Mouse (Mus musculus) Patski (cell line): ENCODE measurements around the gene Slc25a38. TPM values are rescaled to one million over a fixed set of nuclear protein-coding genes. Genes with fewer than 3 reads are reported as not detected.
A peak's percentile ranks its signal among the peaks of the same experiment; 100 is the strongest.

Experiments used
- ATAC-seq: fragments of 100-300 bp; one replicate; pipeline ENCODE4 v1.8.0; 2021
- CTCF ChIA-PET: fragments of 350-600 bp; sonication (Branson Sonifier 250); formaldehyde crosslinking; loops from one replicate; lab custom pipeline; 2022; ENCODE audit warnings: inconsistent platforms; lab: Charles Lee
- POLR2A ChIA-PET: fragments of 350-600 bp; sonication (Branson Sonifier 250); formaldehyde crosslinking; loops from one replicate; lab custom pipeline; 2022; ENCODE audit warnings: antibody characterized with exemption, inconsistent platforms; lab: Charles Lee
- DNase-seq: peaks from one replicate; pipeline ENCODE4 v3.0.0-alpha.2; 2011; ENCODE audit warnings: low read depth, low spot score
- H3K27me3 ChIP-seq: fragments of 371-371 bp; one replicate; pipeline ENCODE4 v1.5.1; 2021
- CTCF ChIP-seq: fragments of 100-300 bp; IDR thresholded peaks from one replicate; pipeline ENCODE4 v1.5.1; 2021
- in situ Hi-C: fragments of 300-500 bp; cut with MboI; formaldehyde crosslinking; loops from 3 replicates; pipeline ENCODE4 v1.11.1; 2018; ENCODE audit warnings: low pct_unique_long_range_greater_than_20kb, mixed read lengths
- polyA plus RNA-seq: library from polyadenylated mRNA; unstranded; gene quantifications from one replicate; pipeline ENCODE4 v1.2.3, GENCODE M21; 2021

Gene Slc25a38
- polyA plus RNA-seq, 1 experiment from 2014 or later = 27.3 TPM

- no peaks in the 10 kb centered on the region for H3K27me3 ChIP-seq
- CTCF ChIA-PET = interaction anchor here (1.9 kb wide), 1 partner anchor 10 kb away, joined by 4 read pairs; no protein-coding TSS in a partner anchor
- POLR2A ChIA-PET = no interaction called here
- no peak for ATAC-seq
- DNase-seq = no peak
- in situ Hi-C loops = no loop called here
- no peak for TF ChIP-seq CTCF
Measured at GRCm38 (mm10) chr9:120116184-120116624, 6.0 kb downstream of the Slc25a38 start.

DNA sequence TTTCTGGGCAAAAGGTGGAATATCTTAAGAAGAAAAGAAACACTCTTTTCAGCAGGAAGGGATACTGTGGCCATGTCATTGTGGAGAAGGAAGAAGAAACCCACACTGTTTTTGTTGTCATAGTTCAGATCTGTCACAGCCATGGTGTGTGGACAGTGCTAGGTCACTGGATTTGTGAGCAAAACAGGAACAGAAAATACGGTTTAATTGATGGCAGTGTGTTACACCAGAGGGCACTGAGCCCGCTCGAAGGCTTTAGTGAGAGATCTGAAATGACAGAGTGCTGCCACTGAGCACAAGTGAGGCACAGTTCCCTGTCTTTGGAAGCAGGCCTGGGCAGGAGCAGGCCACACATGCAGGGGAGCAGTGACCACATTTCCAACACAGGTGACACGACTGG is 8.0 kb downstream of the Slc25a38 start:
- ChIA-PET POLR2A (no interaction called here), CTCF (interaction anchor here (1.9 kb wide), 1 partner anchor 8 kb away, joined by 4 read pairs; no protein-coding TSS in a partner anchor)
- ATAC-seq (no peak), DNase-seq (no peak)
- TF ChIP-seq CTCF = no peak
- in situ Hi-C loops = no loop called here
- no peaks in the 10 kb centered on the region for H3K27me3 ChIP-seq

DNA sequence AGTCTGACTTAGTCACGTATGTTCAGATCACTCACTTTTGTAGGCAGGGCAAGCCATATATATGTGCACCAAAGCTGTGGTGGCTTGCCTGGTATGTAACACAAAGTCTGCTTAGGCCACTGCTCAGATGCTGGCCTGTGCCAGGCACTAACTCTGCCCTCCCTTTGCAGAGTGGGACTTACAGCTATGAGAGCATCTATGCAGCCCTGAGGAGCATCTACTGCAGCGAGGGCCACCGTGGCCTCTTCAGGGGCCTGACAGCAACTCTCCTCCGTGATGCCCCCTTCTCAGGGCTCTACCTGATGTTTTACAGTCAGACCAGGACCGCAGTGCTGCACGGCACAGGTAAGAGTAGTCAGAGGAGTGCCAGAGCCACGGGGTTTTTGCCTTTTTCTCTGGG is 10.3 kb downstream of the Slc25a38 start:
- ATAC-seq (no peak), DNase-seq (no peak)
- POLR2A ChIA-PET = no interaction called here
- TF ChIP-seq CTCF = no peak
- in situ Hi-C loops = no loop called here
- H3K27me3 ChIP-seq = no peaks in the 10 kb centered on the region
- CTCF ChIA-PET = no interaction called here

GRCm38 (mm10) chr9:120126868-120127267 is 16.7 kb downstream of the Slc25a38 start:
- POLR2A ChIA-PET = interaction anchor here (1.6 kb wide), 1 partner anchor 16 kb away, joined by 6 read pairs; no protein-coding TSS in a partner anchor
- CTCF ChIA-PET = interaction anchor here (0.9 to 1.6 kb wide), 3 partner anchors 10 to 17 kb away, joined by 3 to 5 read pairs (median 4); partner anchors contain the start of gene Slc25a38
- no peaks in the 10 kb centered on the region for H3K27me3 ChIP-seq
- ATAC-seq (no peak), DNase-seq (no peak)
- in situ Hi-C loops = no loop called here
- TF ChIP-seq CTCF = no peak

DNA sequence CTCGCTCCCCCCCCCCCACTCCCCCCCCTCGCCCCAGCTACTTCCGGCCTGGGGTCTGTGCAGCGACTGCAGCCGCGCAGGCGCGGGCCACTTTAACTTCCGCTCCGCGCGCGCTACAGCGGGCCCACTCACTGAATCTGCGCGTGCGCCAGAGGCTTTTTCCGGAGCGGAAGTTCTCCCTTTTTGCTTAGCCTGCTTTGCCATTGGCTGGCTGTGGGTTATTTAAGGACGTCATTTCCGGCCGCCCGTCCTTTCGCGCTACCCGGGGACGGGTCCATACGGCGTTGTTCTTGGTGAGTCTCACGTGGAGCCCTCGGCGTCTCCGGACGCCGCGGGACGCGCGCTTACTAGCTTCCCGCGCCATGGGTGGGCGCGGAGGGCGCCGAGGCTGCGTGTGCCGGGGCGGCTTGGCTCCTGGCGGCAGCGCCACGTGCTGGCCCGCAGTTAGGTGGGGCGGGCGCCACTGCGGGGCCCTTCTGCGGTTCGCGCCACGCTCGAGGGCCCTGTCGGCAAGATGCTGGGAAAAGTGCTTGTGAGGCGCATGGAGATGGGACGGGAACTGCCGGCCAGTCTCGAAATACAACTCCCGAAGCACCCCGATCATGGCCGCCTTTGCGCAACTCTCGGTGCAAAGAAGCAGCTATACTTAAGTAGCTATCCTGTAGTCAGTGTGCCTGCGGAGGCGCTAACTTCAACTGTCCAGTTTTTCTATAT is 17.5 kb downstream of the Slc25a38 start, which contains the start of gene Rpsa:
Gene Rpsa (plus strand): TSS at position 152 of the 714 bp plus-strand sequence.
- POLR2A ChIA-PET = interaction anchor here (0.8 to 1.6 kb wide), 3 partner anchors 17 to 166 kb away, joined by 3 to 6 read pairs (median 5); partner anchors contain the start of gene Slc25a38
- no peak for TF ChIP-seq CTCF
- peak; percentile 90 for DNase-seq
- H3K27me3 ChIP-seq = no peaks in the 10 kb centered on the region
- in situ Hi-C loops = no loop called here
- peak; percentile 84 for ATAC-seq
- CTCF ChIA-PET = interaction anchor here (0.9 to 1.9 kb wide), 2 partner anchors 13 to 14 kb away, joined by 3 to 4 read pairs; no protein-coding TSS in a partner anchor

DNA sequence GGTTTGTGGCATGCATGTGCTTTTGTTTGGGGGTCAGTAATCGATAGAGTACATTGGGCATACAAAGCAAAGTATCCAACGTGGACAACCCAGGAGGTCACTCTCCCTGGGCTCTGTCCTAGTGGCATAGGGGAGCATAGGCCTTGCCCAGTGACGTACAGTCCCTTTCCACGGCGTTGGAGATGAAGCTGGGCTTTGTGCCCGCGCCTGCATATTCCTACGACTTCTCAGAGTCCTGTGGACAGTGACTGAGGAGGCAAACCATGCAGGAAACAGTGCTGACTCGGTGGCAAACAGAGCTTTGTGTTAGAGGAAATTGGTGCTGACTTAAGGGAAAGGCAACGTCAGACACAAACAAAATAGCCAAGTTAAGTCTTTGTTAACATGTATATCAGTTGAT is 19.1 kb downstream of the Slc25a38 start:
- POLR2A ChIA-PET = no interaction called here

GRCm38 (mm10) chr9:120131784-120132288 is 21.7 kb downstream of the Slc25a38 start:
- in situ Hi-C loops = no loop called here
- ChIA-PET POLR2A (no interaction called here), CTCF (interaction anchor here (1.2 kb wide), 1 partner anchor 9 kb away, joined by 3 read pairs; no protein-coding TSS in a partner anchor)
- H3K27me3 ChIP-seq = no peaks in the 10 kb centered on the region
- ATAC-seq (no peak), DNase-seq (no peak)
- no peak for TF ChIP-seq CTCF

More for the DNA sequence above, 19.1 kb downstream of the Slc25a38 start:
- DNase-seq (no peak), ATAC-seq (no peak)
- CTCF ChIA-PET = interaction anchor here (1.9 kb wide), 1 partner anchor 11 kb away, joined by 4 read pairs; no protein-coding TSS in a partner anchor
- TF ChIP-seq CTCF = no peak
- no peaks in the 10 kb centered on the region for H3K27me3 ChIP-seq
- in situ Hi-C loops = no loop called here

- in situ Hi-C loops = no loop called here
- no peaks in the 10 kb centered on the region for H3K27me3 ChIP-seq
- CTCF ChIA-PET = no interaction called here
- no peak for TF ChIP-seq CTCF
- DNase-seq (no peak), ATAC-seq (no peak)
- POLR2A ChIA-PET = interaction anchor here (1.6 kb wide), 1 partner anchor 37 kb away, joined by 5 read pairs; no protein-coding TSS in a partner anchor
Measured at GRCm38 (mm10) chr9:120132980-120133754, 23.0 kb downstream of the Slc25a38 start.

- in situ Hi-C loops = no loop called here
- ChIA-PET POLR2A (interaction anchor here (1.6 kb wide), 1 partner anchor 37 kb away, joined by 5 read pairs; no protein-coding TSS in a partner anchor), CTCF (no interaction called here)
- no peak for TF ChIP-seq CTCF
- DNase-seq (no peak), ATAC-seq (no peak)
- H3K27me3 ChIP-seq = no peaks in the 10 kb centered on the region
Measured at GRCm38 (mm10) chr9:120133755-120134475, 23.7 kb downstream of the Slc25a38 start.
